Mouse (Mus musculus) ES-E14 (cell line): Measurements from ENCODE around the gene Irf2bp2.

Source experiments
- CHD2 ChIP-seq: IDR thresholded peaks from 2 replicates; pipeline ENCODE4 v1.6.1; 2014; ENCODE audit warnings: mild to moderate bottlenecking, low read depth, low read length, inconsistent platforms
- HCFC1 ChIP-seq: IDR thresholded peaks from 2 replicates; pipeline ENCODE4 v1.6.1; 2012; ENCODE audit warnings: low read length, inconsistent platforms, borderline replicate concordance; ENCODE audit not compliant: insufficient read depth
- MAFK ChIP-seq: IDR thresholded peaks from 2 replicates; pipeline ENCODE4 v1.6.1; 2014; ENCODE audit warnings: mild to moderate bottlenecking, low read depth, low read length, inconsistent platforms; ENCODE audit not compliant: insufficient read depth
- ZC3H11A ChIP-seq: IDR thresholded peaks from 2 replicates; pipeline ENCODE4 v1.6.1; 2012; ENCODE audit warnings: low read depth, mild to moderate bottlenecking, inconsistent platforms, low read length, borderline replicate concordance

GRCm38 (mm10) chr8:126565954-126566445 lies 27.8 kb downstream of the Irf2bp2 start:
- TF ChIP-seq CHD2 (no peak), HCFC1 (no peak), ZC3H11A (no peak), MAFK (no peak)
